Mouse (Mus musculus) telencephalon, adult 2 months (tissue): ENCODE measurements at regions not wholly inside any gene's neighbourhood (a gene's known extent, or its start where the extent isn't known, plus 50 kb on each side); places are given as distances from the start of the nearest gene placed in this dataset.

ENCODE experiments used
- DNase-seq: peaks from one replicate; pipeline ENCODE4 v3.0.0-alpha.2; 2011; ENCODE audit warnings: low read depth, low spot score

- DNase-seq = no peak
Measured at GRCm38 (mm10) chr6:78599751-78600150, 131.1 kb upstream of the Reg3g start.

DNA sequence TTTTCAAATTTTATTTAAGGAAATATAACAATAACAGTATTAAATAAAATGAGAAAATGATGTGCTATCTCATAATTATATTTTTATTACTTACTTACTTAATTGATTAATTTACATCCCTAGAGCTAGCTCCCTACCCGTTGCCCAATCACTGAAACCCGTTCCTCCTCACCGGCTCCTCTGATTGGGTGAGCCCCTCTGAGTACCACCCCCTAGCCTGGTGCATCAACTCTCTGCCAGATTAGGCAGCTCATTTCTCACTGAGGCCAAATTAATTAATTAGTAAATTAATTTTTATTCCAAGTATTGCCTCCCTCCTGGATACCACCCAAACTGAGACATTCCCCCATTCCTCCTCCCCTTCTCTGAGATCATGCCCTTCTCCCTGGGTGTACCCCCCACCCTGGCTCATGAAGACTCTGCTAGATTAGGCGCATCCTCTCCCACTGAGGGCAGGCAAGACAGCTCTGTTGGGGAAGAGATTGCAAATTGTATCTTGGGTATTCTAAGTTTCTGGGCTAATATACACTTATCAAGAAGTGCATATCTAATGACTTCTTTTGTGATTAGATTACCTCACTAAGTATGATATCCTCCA is 101.4 kb upstream of the Reg3g start:
- DNase-seq = no peak

GRCm38 (mm10) chr6:78553008-78553698 is 84.5 kb upstream of the Reg3g start:
- DNase-seq = peak; percentile 10

DNA sequence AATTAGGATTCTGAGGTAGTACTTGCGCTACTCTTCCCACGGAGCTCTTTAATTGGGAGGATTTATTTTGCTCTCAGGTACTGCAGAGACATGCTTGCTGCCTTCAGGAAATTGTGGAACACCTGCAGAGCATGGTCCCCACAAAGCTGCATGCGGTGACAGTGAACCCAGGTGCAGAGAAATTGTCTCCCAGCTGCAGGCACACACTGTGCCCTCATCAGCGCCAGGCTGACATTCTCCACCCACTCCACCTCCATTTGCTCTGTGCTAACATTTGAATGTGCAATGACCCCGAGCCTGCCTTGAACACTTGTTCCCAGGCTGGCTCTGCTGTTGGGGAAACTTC is 83.7 kb upstream of the Reg3g start:
- peak; percentile 24 for DNase-seq

- DNase-seq = no peak
Measured at GRCm38 (mm10) chr6:78551666-78552352, 83.1 kb upstream of the Reg3g start.

DNA sequence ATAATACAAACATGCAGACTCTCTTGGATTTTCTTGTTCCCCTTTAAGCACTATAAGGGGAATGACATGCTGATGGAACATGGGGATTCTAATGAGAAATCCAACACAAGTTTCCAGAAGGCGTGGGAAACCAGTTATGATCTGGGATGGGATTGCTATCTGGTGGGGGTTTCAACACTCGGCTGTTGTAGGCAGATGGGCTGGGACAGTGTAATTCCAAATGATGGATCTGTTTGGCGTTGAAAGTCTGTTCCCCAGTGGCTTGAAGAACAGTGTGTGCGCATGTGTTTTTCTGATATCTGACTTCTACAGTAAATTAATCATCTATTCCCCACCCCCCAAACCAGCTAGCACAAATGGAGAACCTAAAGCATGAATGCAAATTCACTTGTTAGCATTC is 79.8 kb upstream of the Reg3g start:
- DNase-seq = peak; percentile 12

DNA sequence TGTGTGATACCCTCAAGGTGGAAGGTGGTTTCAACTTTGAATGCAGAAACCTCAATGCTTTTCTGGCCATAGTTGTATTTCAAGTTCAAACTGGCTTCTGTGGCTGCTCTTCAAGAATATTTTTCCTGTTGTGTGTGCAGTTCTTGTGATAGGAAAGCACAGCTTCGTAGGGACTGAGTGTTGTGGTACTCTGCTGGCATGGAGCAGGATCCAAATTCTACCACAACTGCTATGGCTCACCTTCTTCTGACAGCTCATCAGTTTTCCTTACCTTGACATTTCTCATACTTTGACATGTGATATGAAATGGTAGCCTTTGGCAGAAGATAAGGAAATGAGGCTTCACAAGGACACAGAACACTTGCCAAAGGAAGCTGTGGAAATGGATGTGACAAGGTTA is 79.0 kb upstream of the Reg3g start:
- no peak for DNase-seq

DNA sequence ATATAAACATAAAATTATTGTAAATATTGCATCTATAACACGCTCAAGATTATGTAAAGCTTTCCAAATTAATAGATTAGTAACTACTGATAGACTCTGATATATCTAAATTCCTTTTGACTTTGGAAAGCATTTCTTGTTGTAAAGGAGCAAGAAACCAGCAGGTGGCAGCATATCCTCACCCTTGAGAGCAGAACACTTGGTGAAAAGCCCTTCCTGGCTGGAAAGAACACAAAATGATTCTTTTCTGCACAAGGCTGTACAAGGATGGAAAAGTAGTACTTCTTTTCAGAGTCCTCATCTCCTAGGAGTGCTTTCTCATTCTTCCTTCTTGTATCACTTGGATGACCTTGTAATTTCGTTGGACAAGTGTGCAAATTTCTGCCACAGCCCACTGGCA is 75.6 kb upstream of the Reg3g start:
- DNase-seq = peak; percentile 66

DNA sequence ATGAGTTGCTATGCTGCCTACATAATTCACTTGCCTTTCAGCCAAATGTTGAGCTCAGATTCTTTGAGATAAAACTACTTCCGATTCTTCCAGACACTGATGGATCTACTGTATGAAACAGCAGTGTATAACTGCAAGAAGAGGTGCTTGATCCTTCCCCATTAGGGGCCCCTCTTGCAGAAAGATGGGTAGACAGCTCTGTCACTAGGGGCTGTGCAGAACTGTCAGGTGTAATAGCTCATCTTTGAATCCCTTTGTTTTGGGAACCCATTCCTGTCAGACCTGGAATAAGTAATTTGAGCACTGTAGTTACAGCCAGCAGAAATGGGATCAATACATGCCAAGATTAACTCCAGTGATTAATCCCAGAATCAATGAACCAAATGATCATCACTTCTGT is 68.8 kb upstream of the Reg3g start:
- DNase-seq = no peak

- DNase-seq = no peak
Measured at GRCm38 (mm10) chr6:78526986-78527762, 58.5 kb upstream of the Reg3g start.
